Mouse (Mus musculus) activated CD4-positive, CD25-positive, alpha-beta regulatory T cell, adult 9 weeks (primary cell): ENCODE measurements around the gene Mfsd4b3. TPM values are rescaled to one million over a fixed set of nuclear protein-coding genes. Genes with fewer than 3 reads are reported as not detected.

Experiments
- polyA plus RNA-seq: library from polyadenylated mRNA; unstranded; fragments of 100-300 nt; shearing (Covaris generic); gene quantifications from one replicate; pipeline ENCODE4 v1.2.1, GENCODE M21; 2017

Gene Mfsd4b3
- polyA plus RNA-seq: not detected

DNA sequence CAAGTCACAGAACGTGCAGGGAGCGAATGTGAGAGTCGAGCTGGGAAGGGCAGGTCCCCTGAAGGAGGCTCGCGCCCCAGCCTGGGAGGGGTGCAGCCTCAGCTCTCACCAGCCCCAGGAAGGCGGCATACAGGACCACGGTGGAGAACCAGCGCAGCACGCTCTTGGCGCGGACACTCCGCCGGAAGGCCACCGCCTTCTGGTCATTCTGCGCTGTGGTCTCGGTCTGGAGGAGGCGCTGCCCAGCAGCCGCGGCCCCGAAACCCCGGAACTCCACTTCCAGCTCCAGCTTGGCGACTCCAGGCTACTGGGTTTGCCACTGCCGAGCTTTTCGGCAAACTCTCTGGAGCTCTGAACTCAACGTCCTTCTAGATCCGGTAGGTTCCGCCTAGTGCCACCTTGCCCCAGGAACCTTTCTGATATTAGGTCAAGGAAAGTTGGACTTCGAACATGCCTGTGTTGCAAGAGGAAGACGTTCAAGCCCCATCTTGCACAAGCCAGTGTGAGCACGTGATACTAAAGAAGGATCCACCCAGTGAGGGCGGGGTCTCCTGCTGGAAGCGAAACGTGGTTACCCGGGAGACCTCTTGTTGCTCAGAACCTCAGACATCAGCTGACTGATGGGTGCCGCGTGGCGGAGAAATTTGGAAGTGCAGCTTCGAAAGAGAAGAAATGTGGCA, at the start of gene Mfsd4b3:
TSS of gene Mfsd4b3 (minus strand) at position 393 of the 680 bp plus-strand sequence.

DNA sequence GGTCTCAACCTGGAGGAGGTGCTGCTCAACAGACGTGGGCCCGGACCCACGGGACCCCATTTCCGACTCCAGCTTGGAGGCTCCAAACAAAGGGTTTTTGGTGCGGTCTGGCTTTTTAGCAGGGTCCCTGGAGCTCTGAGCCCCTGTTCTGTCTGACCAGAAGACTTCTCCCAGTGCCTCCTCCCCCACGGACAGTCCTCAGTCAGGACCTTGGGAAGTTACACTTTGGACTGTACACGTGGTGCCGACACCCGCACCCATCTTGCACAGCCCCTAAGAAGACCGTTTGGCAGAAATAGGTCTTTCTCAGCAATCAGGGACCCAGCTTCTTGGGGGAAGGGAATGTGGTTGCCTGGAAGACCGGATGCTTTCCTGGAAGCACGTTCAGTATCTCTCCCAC, 26.5 kb upstream of the Mfsd4b3 start, which contains the start of gene Mfsd4b5:
TSS of gene Mfsd4b5 (minus strand) at position 181 of the 400 bp plus-strand sequence.

GRCm38 (mm10) chr10:39926616-39927139, 33.3 kb downstream of the Mfsd4b3 start, which contains the start of gene Mfsd4b2:
TSS of gene Mfsd4b2 (minus strand) at chr10:39926923.

GRCm38 (mm10) chr10:39898874-39899371, 61.0 kb downstream of the Mfsd4b3 start, which contains the start of gene Mfsd4b4:
TSS of gene Mfsd4b4 (minus strand) at chr10:39899238.

Other genes with a start within 250 kb of the Mfsd4b3 start
- 13.3 TPM for gene Rev3l, start 228.0 kb downstream of the Mfsd4b3 start, polyA plus RNA-seq
- 4.5 TPM for gene Mfsd4b4, start 60.9 kb downstream of the Mfsd4b3 start, polyA plus RNA-seq
- gene Mfsd4b2, start 33.2 kb downstream of the Mfsd4b3 start, polyA plus RNA-seq: not detected
- not detected for gene Mfsd4b5, start 26.5 kb upstream of the Mfsd4b3 start, polyA plus RNA-seq
- not detected for gene Mfsd4b1, start 65.1 kb upstream of the Mfsd4b3 start, polyA plus RNA-seq
- 0.88 TPM for gene Slc16a10, start 182.1 kb upstream of the Mfsd4b3 start, polyA plus RNA-seq